Mouse (Mus musculus) stomach, embryonic 16.5 days (tissue): ENCODE data around the gene Slc38a10. TPM values are rescaled to one million over a fixed set of nuclear protein-coding genes. Genes with fewer than 3 reads are reported as not detected.

Experiments
- ATAC-seq: fragments of 200-750 bp; cut with Nextera tagmentation; 2 replicates; pipeline ENCODE4 v1.8.0; 2017; ENCODE audit warnings: moderate number of reproducible peaks, moderate TSS enrichment; ENCODE audit not compliant: insufficient read depth, low FRiP score
- H3K27ac ChIP-seq: fragments of 300-500 bp; sonication (generic); 2 replicates; pipeline ENCODE4 v1.5.1; 2014; ENCODE audit warnings: low read length
- H3K27me3 ChIP-seq: fragments of 300-500 bp; sonication (generic); 2 replicates; pipeline ENCODE4 v1.6.1; 2014; ENCODE audit warnings: low read length, control low read depth, mixed read lengths; ENCODE audit not compliant: control insufficient read depth, insufficient read depth
- H3K36me3 ChIP-seq: fragments of 300-500 bp; sonication (generic); 2 replicates; pipeline ENCODE4 v1.6.1; 2014; ENCODE audit warnings: low read length; ENCODE audit not compliant: control insufficient read depth, insufficient read depth
- H3K4me1 ChIP-seq: fragments of 300-500 bp; sonication (generic); 2 replicates; pipeline ENCODE4 v1.6.1; 2014; ENCODE audit warnings: low read length, control low read depth, mixed read lengths; ENCODE audit not compliant: control insufficient read depth, insufficient read depth
- H3K4me2 ChIP-seq: fragments of 300-500 bp; sonication (generic); 2 replicates; pipeline ENCODE4 v1.6.1; 2014; ENCODE audit warnings: low read depth, low read length, mixed read lengths
- H3K4me3 ChIP-seq: fragments of 300-500 bp; sonication (generic); replicated peaks from 2 replicates; pipeline ENCODE4 v1.5.1; 2014; ENCODE audit warnings: mild to moderate bottlenecking, low read length
- H3K9ac ChIP-seq: fragments of 300-500 bp; sonication (generic); 2 replicates; pipeline ENCODE4 v1.6.1; 2014; ENCODE audit warnings: low read length
- H3K9me3 ChIP-seq: fragments of 300-500 bp; sonication (generic); replicated peaks from 2 replicates; pipeline ENCODE4 v1.6.1; 2016; ENCODE audit warnings: low read length, control low read depth; ENCODE audit not compliant: control insufficient read depth
- WGBS: fragments of 180-500 bp; shearing (Covaris S2); extraction: QIAGEN DNeasy Blood & Tissue Kit; methylation state at CpG from one replicate; pipeline ENCODE4 v1.1.7; 2014; 5-methylcytosine and 5-hydroxymethylcytosine counted together
- polyA plus RNA-seq: library from polyadenylated mRNA; unstranded; fragments of >200 nt; fragmentation: Nextera tagmentation; extraction: Ambion mirVana; gene quantifications from 2 replicates; pipeline ENCODE4 v1.2.1, GENCODE M21; 2015

Gene Slc38a10
- polyA plus RNA-seq, 1 experiment from 2014 or later, result 95.9 TPM

- Histone ChIP-seq H3K4me2 (peak within 1 kb of the TSS; percentile 82), H3K4me3 (peak within 1 kb of the TSS; percentile 84), H3K4me1 (peaks cover 16% of the 10 kb centered on the region), H3K27ac (peak within 1 kb of the TSS; percentile 97), H3K27me3 (no peaks in the 10 kb centered on the region), H3K9me3 (no peaks in the 10 kb centered on the region), H3K36me3 (peaks cover 5% of the 10 kb centered on the region; the same call in 1 of the 2 replicates), H3K9ac (peak within 1 kb of the TSS; percentile 93)
- peak; percentile 97 for ATAC-seq
- WGBS, result under 1% methylated on average over 77 of the region's 77 CpGs
These were observed 52.3 kb downstream of the Slc38a10 start, which contains the start of the genes Tepsin and Ndufaf8 for GRCm38 (mm10) chr11:120098588-120099511. Tepsin (minus strand) TSS chr11:120098731. Ndufaf8 (plus strand) TSS chr11:120098928.

- H3K9ac ChIP-seq, result no peak overlapping the region
- H3K9me3 ChIP-seq, result no peaks in the 10 kb centered on the region
- peaks cover 7% of the 10 kb centered on the region for H3K4me1 ChIP-seq
- 78% methylated on average over 23 of the region's 23 CpGs for WGBS
- peaks cover 27% of the 10 kb centered on the region for H3K36me3 ChIP-seq
- no peak overlapping the region for H3K27ac ChIP-seq
- no peak overlapping the region for H3K4me3 ChIP-seq
- no peaks in the 10 kb centered on the region for H3K27me3 ChIP-seq
- H3K4me2 ChIP-seq, result no peak overlapping the region
- ATAC-seq, result peak; percentile 43; the same call in 1 of the 2 replicates
These were observed 58.1 kb downstream of the Slc38a10 start for GRCm38 (mm10) chr11:120092817-120093591.

GRCm38 (mm10) chr11:120090661-120091060 is 60.5 kb downstream of the Slc38a10 start:
- ATAC-seq, result no peak
- H3K9ac ChIP-seq, result no peak overlapping the region
- peaks cover 6% of the 10 kb centered on the region for H3K4me1 ChIP-seq
- H3K36me3 ChIP-seq, result peaks cover 27% of the 10 kb centered on the region
- H3K4me2 ChIP-seq, result no peak overlapping the region
- H3K4me3 ChIP-seq, result no peak overlapping the region
- H3K9me3 ChIP-seq, result no peaks in the 10 kb centered on the region
- no peak overlapping the region for H3K27ac ChIP-seq
- H3K27me3 ChIP-seq, result no peaks in the 10 kb centered on the region
- WGBS, result 98% methylated on average over 4 of the region's 4 CpGs

- no peaks in the 10 kb centered on the region for H3K9me3 ChIP-seq
- peak within 1 kb of the TSS; percentile 96 for H3K9ac ChIP-seq
- H3K27me3 ChIP-seq, result no peaks in the 10 kb centered on the region
- ATAC-seq, result peak; percentile 99
- peak within 1 kb of the TSS; percentile 66 for H3K27ac ChIP-seq
- peak within 1 kb of the TSS; percentile 83 for H3K4me3 ChIP-seq
- 0% methylated on average over 42 of the region's 42 CpGs for WGBS
- H3K36me3 ChIP-seq, result peaks cover 12% of the 10 kb centered on the region
- peak within 1 kb of the TSS; percentile 95 for H3K4me2 ChIP-seq
- H3K4me1 ChIP-seq, result peaks cover 13% of the 10 kb centered on the region
These were observed 64.4 kb downstream of the Slc38a10 start, which contains the start of gene Cep131 for GRCm38 (mm10) chr11:120086702-120087152. Cep131 (minus strand) TSS chr11:120086827.

GRCm38 (mm10) chr11:120085891-120086627 is 65.1 kb downstream of the Slc38a10 start:
- peak; percentile 18; the same call in 1 of the 2 replicates for ATAC-seq
- H3K9me3 ChIP-seq, result no peaks in the 10 kb centered on the region
- H3K9ac ChIP-seq, result peak overlapping the region; percentile 96
- H3K4me3 ChIP-seq, result peak overlapping the region; percentile 83
- peaks cover 6% of the 10 kb centered on the region for H3K36me3 ChIP-seq
- peaks cover 13% of the 10 kb centered on the region for H3K4me1 ChIP-seq
- under 1% methylated on average over 25 of the region's 25 CpGs for WGBS
- H3K27ac ChIP-seq, result peak overlapping the region; percentile 66
- H3K4me2 ChIP-seq, result peak overlapping the region; percentile 95
- H3K27me3 ChIP-seq, result no peaks in the 10 kb centered on the region

GRCm38 (mm10) chr11:120080282-120080681 is 70.9 kb downstream of the Slc38a10 start:
- H3K9ac ChIP-seq, result no peak overlapping the region
- H3K36me3 ChIP-seq, result no peaks in the 10 kb centered on the region; the same call in 1 of the 2 replicates
- no peak overlapping the region for H3K4me3 ChIP-seq
- peaks cover 3% of the 10 kb centered on the region; the same call in 1 of the 2 replicates for H3K4me1 ChIP-seq
- no peaks in the 10 kb centered on the region for H3K9me3 ChIP-seq
- no peaks in the 10 kb centered on the region for H3K27me3 ChIP-seq
- 78% methylated on average over 6 of the region's 6 CpGs for WGBS
- ATAC-seq, result no peak
- no peak overlapping the region for H3K27ac ChIP-seq
- no peak overlapping the region for H3K4me2 ChIP-seq

GRCm38 (mm10) chr11:120076191-120076590 is 75.0 kb downstream of the Slc38a10 start:
- 73% methylated on average over 3 of the region's 3 CpGs for WGBS
- Histone ChIP-seq H3K9me3 (no peaks in the 10 kb centered on the region), H3K27ac (no peak overlapping the region), H3K4me2 (no peak overlapping the region), H3K27me3 (no peaks in the 10 kb centered on the region), H3K36me3 (0 out of 2 replicates have a peak, but pooled peaks cover 2% of the 10 kb centered on the region), H3K4me1 (no peaks in the 10 kb centered on the region), H3K9ac (no peak overlapping the region), H3K4me3 (no peak overlapping the region)
- ATAC-seq, result no peak

GRCm38 (mm10) chr11:120072986-120073647 is 78.0 kb downstream of the Slc38a10 start:
- no peak for ATAC-seq
- 86% methylated on average over 9 of the region's 9 CpGs for WGBS
- H3K36me3 ChIP-seq, result 0 out of 2 replicates have a peak, but pooled peaks cover 8% of the 10 kb centered on the region
- H3K9me3 ChIP-seq, result no peaks in the 10 kb centered on the region
- no peak overlapping the region for H3K4me3 ChIP-seq
- H3K27ac ChIP-seq, result no peak overlapping the region
- H3K4me1 ChIP-seq, result 0 out of 2 replicates have a peak, but pooled peaks cover 6% of the 10 kb centered on the region
- H3K4me2 ChIP-seq, result no peak overlapping the region
- H3K9ac ChIP-seq, result no peak overlapping the region
- no peaks in the 10 kb centered on the region for H3K27me3 ChIP-seq
